Mouse (Mus musculus): ENCODE data around the gene Selenbp2. TPM values are rescaled to one million over a fixed set of nuclear protein-coding genes. Genes with fewer than 3 reads are reported as not detected.

Gene Selenbp2
- not detected in 2 replicates for polyA plus RNA-seq (2012; ENCODE audit: low replicate concordance)

DNA sequence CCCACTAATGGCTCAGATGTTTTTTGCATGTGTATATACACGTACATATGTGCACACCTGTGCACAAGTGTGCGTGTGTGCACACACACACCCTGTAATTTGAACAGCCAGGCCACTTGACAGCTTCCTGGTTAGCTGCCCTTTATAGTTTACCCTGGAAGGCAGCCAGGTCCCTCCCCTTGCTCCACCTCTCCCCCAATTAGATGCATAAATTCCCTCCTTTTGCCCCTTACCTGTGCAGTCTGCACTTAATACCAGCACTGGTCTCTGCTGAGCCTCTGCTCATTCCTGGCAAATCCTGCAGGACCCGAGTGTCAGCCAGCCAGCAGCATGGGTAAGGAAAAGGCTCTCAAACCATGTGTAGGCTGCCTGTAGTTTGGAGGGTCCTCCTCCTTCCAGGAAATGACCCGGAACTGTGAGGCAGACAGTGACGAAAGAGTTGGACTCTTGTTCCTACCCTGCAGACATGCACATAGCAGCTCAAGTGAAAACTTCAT, at the start of gene Selenbp2:
Gene Selenbp2, plus strand, starts transcription at position 228 of the 497 bp plus-strand sequence.

DNA sequence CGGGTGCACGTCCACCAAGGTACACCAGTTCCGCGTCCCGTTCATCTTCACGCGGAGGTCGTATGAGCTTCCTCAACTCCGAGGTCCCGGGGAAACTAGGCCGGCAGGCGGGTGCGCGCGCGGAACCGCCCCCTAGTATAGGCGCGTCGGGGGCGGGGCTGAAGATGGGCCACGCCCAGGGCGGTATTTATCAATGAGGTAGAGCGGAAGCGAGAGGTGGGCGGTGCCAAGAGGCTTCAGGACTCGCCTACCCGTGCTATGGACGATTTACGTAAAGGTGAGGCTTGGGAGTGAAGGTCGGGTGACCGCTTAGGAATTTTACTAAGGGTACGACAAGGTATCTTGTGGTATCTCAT, 34.6 kb upstream of the Selenbp2 start, which contains the start of gene Tuft1:
Gene Tuft1, minus strand, starts transcription at position 133 of the 356 bp plus-strand sequence.

Other genes starting within 250 kb of the Selenbp2 start
- gene Oaz3, start 249.6 kb upstream of the Selenbp2 start, polyA plus RNA-seq (2012; ENCODE audit: low replicate concordance): not detected in 2 replicates
- 0.14 and 0.24 TPM in 2 replicates for gene Celf3, start 215.3 kb upstream of the Selenbp2 start, polyA plus RNA-seq (2012; ENCODE audit: low replicate concordance)
- gene Riiad1, start 213.2 kb upstream of the Selenbp2 start, polyA plus RNA-seq (2012; ENCODE audit: low replicate concordance): not detected in 2 replicates
- 8.7 and 10.8 TPM in 2 replicates for gene Snx27, start 110.8 kb upstream of the Selenbp2 start, polyA plus RNA-seq (2012; ENCODE audit: low replicate concordance)
- gene Gm10972, start 50.4 kb upstream of the Selenbp2 start, polyA plus RNA-seq (2012; ENCODE audit: low replicate concordance): not detected in 2 replicates
- gene Tuft1, start 34.7 kb upstream of the Selenbp2 start, polyA plus RNA-seq (2012; ENCODE audit: low replicate concordance): 0.30 and 1.9 TPM in 2 replicates
- gene Cgn, start 92.9 kb downstream of the Selenbp2 start, polyA plus RNA-seq (2012; ENCODE audit: low replicate concordance): 0.06 and 0.09 TPM in 2 replicates
- 72.2 and 97.0 TPM in 2 replicates for gene Pogz, start 144.0 kb downstream of the Selenbp2 start, polyA plus RNA-seq (2012; ENCODE audit: low replicate concordance)
- gene Psmb4, start 193.4 kb downstream of the Selenbp2 start, polyA plus RNA-seq (2012; ENCODE audit: low replicate concordance): 101 and 189 TPM in 2 replicates
- gene Selenbp1, start 239.5 kb downstream of the Selenbp2 start, polyA plus RNA-seq (2012; ENCODE audit: low replicate concordance): 0.91 and 6.6 TPM in 2 replicates